Mouse (Mus musculus) gastrocnemius, postnatal 25 days (tissue): Measurements from ENCODE around the gene Vasp. TPM values are rescaled to one million over a fixed set of nuclear protein-coding genes. Genes with fewer than 3 reads are reported as not detected.

Experiments used
- DNase-seq: peaks from one replicate; pipeline ENCODE4 v3.0.0; 2022
- total RNA-seq, 2 experiments: library from RNA; stranded (reverse); gene quantifications; 1 replicate in 1 of 2; 2 replicates in 1 of 2; pipeline ENCODE4 v1.2.3; 2021

Vasp gene
- total RNA-seq, 2 experiments from 2014 or later, result 16.3 to 18.0 TPM

- DNase-seq, result peak; percentile 41
These were observed 33.3 kb downstream of the Vasp start for GRCm38 (mm10) chr7:19238344-19238743.

GRCm38 (mm10) chr7:19236411-19236810, 35.2 kb downstream of the Vasp start:
- DNase-seq, result no peak

GRCm38 (mm10) chr7:19235092-19235671, 36.4 kb downstream of the Vasp start:
- DNase-seq, result no peak

GRCm38 (mm10) chr7:19234652-19235051, 37.0 kb downstream of the Vasp start:
- no peak for DNase-seq

GRCm38 (mm10) chr7:19231849-19232248, 39.8 kb downstream of the Vasp start:
- no peak for DNase-seq

- DNase-seq, result no peak
These were observed 40.7 kb downstream of the Vasp start for GRCm38 (mm10) chr7:19230899-19231298.

- no peak for DNase-seq
These were observed 41.5 kb downstream of the Vasp start for GRCm38 (mm10) chr7:19230041-19230580.

GRCm38 (mm10) chr7:19229404-19229803, 42.2 kb downstream of the Vasp start:
- DNase-seq, result no peak

GRCm38 (mm10) chr7:19228793-19229148, 42.8 kb downstream of the Vasp start:
- DNase-seq, result no peak

GRCm38 (mm10) chr7:19227883-19228792, 43.5 kb downstream of the Vasp start, which contains the start of gene Opa3:
TSS of gene Opa3 (plus strand) at chr7:19228334.
- DNase-seq, result peak; percentile 99

- DNase-seq, result no peak
These were observed 44.5 kb downstream of the Vasp start for GRCm38 (mm10) chr7:19226817-19227797.

GRCm38 (mm10) chr7:19224933-19225332, 46.7 kb downstream of the Vasp start:
- DNase-seq, result no peak

- no peak for DNase-seq
These were observed 48.7 kb downstream of the Vasp start for GRCm38 (mm10) chr7:19222875-19223274.

- DNase-seq, result no peak
These were observed 49.4 kb downstream of the Vasp start for GRCm38 (mm10) chr7:19222189-19222588.

- no peak for DNase-seq
These were observed 51.6 kb downstream of the Vasp start for GRCm38 (mm10) chr7:19220061-19220460.

GRCm38 (mm10) chr7:19217944-19218343, 53.7 kb downstream of the Vasp start:
- no peak for DNase-seq

GRCm38 (mm10) chr7:19217492-19217891, 54.1 kb downstream of the Vasp start:
- DNase-seq, result no peak

GRCm38 (mm10) chr7:19214940-19215339, 56.7 kb downstream of the Vasp start:
- DNase-seq, result no peak

- DNase-seq, result no peak
These were observed 57.2 kb downstream of the Vasp start for GRCm38 (mm10) chr7:19214369-19214768.

- no peak for DNase-seq
These were observed 58.2 kb downstream of the Vasp start for GRCm38 (mm10) chr7:19213385-19213784.

GRCm38 (mm10) chr7:19211996-19212755, 59.4 kb downstream of the Vasp start, which contains the start of gene Gpr4:
TSS of gene Gpr4 (plus strand) at chr7:19212538.
- DNase-seq, result peak; percentile 44
